Mouse (Mus musculus): ENCODE results near the gene Dld.

DNA sequence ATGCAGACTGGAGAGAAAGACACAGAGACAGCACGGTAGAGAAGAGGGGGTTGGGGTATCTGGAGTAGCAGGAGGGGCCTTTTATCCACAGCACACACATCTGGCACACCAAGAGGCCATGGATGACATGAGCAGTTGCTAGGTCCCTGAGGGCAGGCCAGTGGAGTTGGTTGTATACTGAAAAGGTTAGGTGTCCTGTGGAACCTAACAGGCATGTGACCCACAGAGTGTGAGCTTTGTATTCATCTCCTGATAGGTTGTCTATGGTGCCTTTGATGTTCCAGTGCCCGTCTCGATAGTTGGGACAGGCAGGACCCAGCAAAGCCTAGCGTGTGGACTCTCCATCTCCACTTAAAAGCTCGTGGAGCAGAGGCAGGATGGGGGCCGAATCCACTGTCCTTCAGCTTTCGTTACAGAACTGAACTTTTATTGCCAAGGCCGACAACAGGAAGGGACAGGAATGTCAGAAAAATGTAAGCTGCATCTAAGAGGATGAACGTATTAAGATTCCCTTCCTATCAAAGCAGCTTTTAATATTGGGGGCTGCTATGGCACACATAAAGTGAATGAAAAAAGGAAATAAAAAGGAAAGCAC lies 39.5 kb downstream of the Dld start:
- TF ChIP-seq CTCF (IDR thresholded peaks at IDR 0.05; ENCODE audit: low read depth, low read length) (no peak), POLR2A (IDR thresholded peaks at IDR 0.05; ENCODE audit: borderline replicate concordance, low read depth, low read length) (no peak)

All from bone marrow macrophage, adult 2 months (primary cell).